Mouse (Mus musculus) heart, postnatal 10 days (tissue): ENCODE data around the gene Hsf4. TPM values are rescaled to one million over a fixed set of nuclear protein-coding genes. Genes with fewer than 3 reads are reported as not detected.

Experiments used
- DNase-seq, 2 experiments: peaks; one replicate each; pipeline ENCODE4 v3.0.0; 2021
- intact Hi-C: fragments of 180-260 bp; cut with DNase I; formaldehyde crosslinking; loops from one replicate; pipeline ENCODE4 v1.15.1; 2025
- microRNA-seq, 2 experiments: library from miRNA; unstranded; fragments of <30 nt; microRNA quantifications; one replicate each; pipeline ENCODE4 v1.2.0; 2022
- total RNA-seq, 2 experiments: library from RNA; stranded (reverse); gene quantifications; 2 replicates each; pipeline ENCODE4 v1.2.3; 2021

Gene Hsf4
- total RNA-seq, 2 experiments from 2014 or later: 0.84 to 0.94 TPM

- no peak for DNase-seq
- intact Hi-C loops: no loop called here
Measured at GRCm38 (mm10) chr8:105323183-105323582, 53.6 kb downstream of the Hsf4 start.

Small RNAs within 50 kb of the gene (microRNA-seq; reads per million reads assigned to microRNA genes)
- gene Gm27320 (0 reads per million in 2 experiments), gene Mir328 (1,099 to 1,775 reads per million in 2 experiments)

Other genes with a start within 250 kb of the Hsf4 start
- not detected for gene Ces3a, start 221.2 kb upstream of the Hsf4 start, total RNA-seq
- gene Ces3b, start 186.0 kb upstream of the Hsf4 start, total RNA-seq: under 1 TPM in 1 of 2 experiments, not detected in 1; 0.10 TPM
- gene Ces4a, start 138.0 kb upstream of the Hsf4 start, total RNA-seq: not detected
- 10 to 100 TPM; 32.4 to 37.0 TPM for gene Cbfb, start 99.1 kb upstream of the Hsf4 start, total RNA-seq
- 10 to 100 TPM; 18.2 to 19.5 TPM for gene D230025D16Rik, start 44.7 kb upstream of the Hsf4 start, total RNA-seq
- 1 to 10 TPM; 8.9 to 9.5 TPM for gene B3gnt9, start 14.6 kb upstream of the Hsf4 start, total RNA-seq
- 1 to 10 TPM; 9.1 to 9.7 TPM for gene Tradd, start 5.2 kb upstream of the Hsf4 start, total RNA-seq
- 1 to 10 TPM; 2.8 to 4.1 TPM for gene Fbxl8, start 5.2 kb upstream of the Hsf4 start, total RNA-seq
- 10 to 100 TPM; 14.7 to 16.2 TPM for gene Nol3, start 6.3 kb downstream of the Hsf4 start, total RNA-seq
- 1 to 10 TPM; 2.8 to 6.3 TPM for gene 4931428F04Rik, start 20.1 kb downstream of the Hsf4 start, total RNA-seq
- 10 to 100 TPM; 11.6 to 13.6 TPM for gene Exoc3l, start 26.3 kb downstream of the Hsf4 start, total RNA-seq
- gene E2f4, start 27.9 kb downstream of the Hsf4 start, total RNA-seq: 10 to 100 TPM; 25.6 to 29.0 TPM
- gene Elmo3, start 35.8 kb downstream of the Hsf4 start, total RNA-seq: 1 to 10 TPM; 1.1 to 1.5 TPM
- 1 to 10 TPM; 2.0 to 2.5 TPM for gene Lrrc29, start 56.5 kb downstream of the Hsf4 start, total RNA-seq
- 10 to 100 TPM; 30.7 to 31.5 TPM for gene Tmem208, start 56.6 kb downstream of the Hsf4 start, total RNA-seq
- 10 to 100 TPM; 10.9 to 11.7 TPM for gene Fhod1, start 78.2 kb downstream of the Hsf4 start, total RNA-seq
- gene Slc9a5, start 79.0 kb downstream of the Hsf4 start, total RNA-seq: 1 to 10 TPM; 1.7 TPM
- gene Plekhg4, start 103.5 kb downstream of the Hsf4 start, total RNA-seq: under 1 TPM in 1 of 2 experiments, not detected in 1; 0.12 TPM
- gene Kctd19, start 143.7 kb downstream of the Hsf4 start, total RNA-seq: under 1 TPM in 1 of 2 experiments, not detected in 1; 0.12 TPM
- 1 to 10 TPM in 1 of 2 experiments, under 1 TPM in 1; 0.77 to 1.2 TPM for gene Lrrc36, start 143.8 kb downstream of the Hsf4 start, total RNA-seq
- gene Tppp3, start 201.7 kb downstream of the Hsf4 start, total RNA-seq: 10 to 100 TPM; 55.8 to 56.1 TPM
- 10 to 100 TPM; 14.8 to 16.8 TPM for gene Zdhhc1, start 227.1 kb downstream of the Hsf4 start, total RNA-seq
- gene Hsd11b2, start 249.0 kb downstream of the Hsf4 start, total RNA-seq: 1 to 10 TPM in 1 of 2 experiments, under 1 TPM in 1; 0.60 to 2.1 TPM